Comparison of ENCODE assay signal across 8 mouse cellular contexts in genomic region chr2:181592231-181593041, GRCm38 (mm10). TPM values are rescaled to one million over a fixed set of nuclear protein-coding genes. Genes with fewer than 3 reads are reported as not detected.
DNase-seq lines count a peak whose midpoint lies in the region; ATAC-seq and TF ChIP-seq lines count a peak whose summit lies in the region.

Zfp512b (minus strand) TSS chr2:181592803.

- no peaks in the 10 kb centered on the region for H3K9me3 ChIP-seq in embryonic facial prominence, embryonic 12.5 days
- H3K9me3 ChIP-seq in heart, embryonic 10.5 days, result no peaks in the 10 kb centered on the region
- no peaks in the 10 kb centered on the region for H3K9me3 ChIP-seq in midbrain, postnatal 0 days (ENCODE audit: low read length)
- no peaks in the 10 kb centered on the region for H3K9me3 ChIP-seq in stomach, postnatal 0 days (ENCODE audit: control insufficient read depth, low read length)

- no peak for TF ChIP-seq CTCF in liver, adult 2 months (IDR thresholded peaks at IDR 0.05; ENCODE audit: low read depth, low read length)
- no peak for TF ChIP-seq CTCF in midbrain, postnatal 0 days (IDR thresholded peaks at IDR 0.05)
- peak; percentile 22; the same call in 1 of the 2 replicates for TF ChIP-seq CTCF in stomach, postnatal 0 days (IDR thresholded peaks at IDR 0.05; ENCODE audit: low read depth)

- DNase-seq in A20 (ENCODE audit: low read depth, low spot score), result peak; percentile 84
- peak; percentile 58 for DNase-seq in adrenal gland, adult 8-10 months
- DNase-seq in heart, embryonic 10.5 days (ENCODE audit: low spot score), result peak; percentile 86
- DNase-seq in kidney, adult 9 months, result peak; percentile 72
- no peak for DNase-seq in liver, adult 2 months (ENCODE audit: extremely low read depth, low read depth, low spot score)
- DNase-seq in midbrain, postnatal 0 days (ENCODE audit: low spot score), result peak; percentile 87
- peak; percentile 82 for DNase-seq in stomach, postnatal 0 days (ENCODE audit: low spot score)

- ATAC-seq in embryonic facial prominence, embryonic 12.5 days (ENCODE audit: insufficient number of reproducible peaks, insufficient read depth, low FRiP score, low TSS enrichment), result peak; percentile 76
- peak; percentile 76 for ATAC-seq in midbrain, postnatal 0 days (ENCODE audit: low FRiP score)
- ATAC-seq in stomach, postnatal 0 days (ENCODE audit: low FRiP score, low TSS enrichment), result peak; percentile 65

- WGBS in embryonic facial prominence, embryonic 12.5 days, result under 1% methylated on average over 91 of the region's 97 CpGs
- WGBS in heart, embryonic 10.5 days, result 1% methylated on average over 81 of the region's 97 CpGs
- 1% methylated on average over 81 of the region's 97 CpGs for WGBS in liver, adult 2 months
- WGBS in midbrain, postnatal 0 days, result 1% methylated on average over 44 of the region's 97 CpGs
- WGBS in stomach, postnatal 0 days, result under 1% methylated on average over 47 of the region's 97 CpGs

- TF ChIP-seq EP300 in stomach, postnatal 0 days (optimal IDR thresholded peaks at IDR 0.05), result no peak

- H3K27me3 ChIP-seq in embryonic facial prominence, embryonic 12.5 days, result 0 out of 2 replicates have a peak, but pooled peaks cover 3% of the 10 kb centered on the region
- no peaks in the 10 kb centered on the region for H3K27me3 ChIP-seq in heart, embryonic 10.5 days (ENCODE audit: insufficient read depth, poor library complexity, severe bottlenecking)
- no peaks in the 10 kb centered on the region for H3K27me3 ChIP-seq in liver, adult 2 months (ENCODE audit: control insufficient read depth, insufficient read depth, low read length)
- H3K27me3 ChIP-seq in midbrain, postnatal 0 days (ENCODE audit: insufficient read depth, low read length), result no peaks in the 10 kb centered on the region
- H3K27me3 ChIP-seq in stomach, postnatal 0 days (ENCODE audit: control insufficient read depth, insufficient read depth, low read length), result no peaks in the 10 kb centered on the region

- H3K36me3 ChIP-seq in embryonic facial prominence, embryonic 12.5 days, result peaks cover 32% of the 10 kb centered on the region
- H3K36me3 ChIP-seq in heart, embryonic 10.5 days, result peaks cover 34% of the 10 kb centered on the region
- no peaks in the 10 kb centered on the region; the same call in 1 of the 2 replicates for H3K36me3 ChIP-seq in liver, adult 2 months (ENCODE audit: control insufficient read depth, insufficient read depth, low read length)
- peaks cover 41% of the 10 kb centered on the region for H3K36me3 ChIP-seq in midbrain, postnatal 0 days (ENCODE audit: insufficient read depth, low read length)
- H3K36me3 ChIP-seq in stomach, postnatal 0 days (ENCODE audit: control insufficient read depth, insufficient read depth, low read length), result peaks cover 7% of the 10 kb centered on the region; the same call in 1 of the 2 replicates

- no peaks in the 10 kb centered on the region; the same call in 1 of the 2 replicates for H3K79me2 ChIP-seq in liver, adult 2 months (ENCODE audit: control insufficient read depth, insufficient read depth, low read length)

- H3K9ac ChIP-seq in embryonic facial prominence, embryonic 12.5 days, result peak within 1 kb of the TSS; percentile 94
- peak within 1 kb of the TSS; percentile 97 for H3K9ac ChIP-seq in liver, adult 2 months (ENCODE audit: low read depth, low read length)
- peak within 1 kb of the TSS; percentile 97 for H3K9ac ChIP-seq in midbrain, postnatal 0 days (replicated peaks; ENCODE audit: low read length, poor library complexity, severe bottlenecking)
- peak within 1 kb of the TSS; percentile 96 for H3K9ac ChIP-seq in stomach, postnatal 0 days (ENCODE audit: low read length)

- peak within 1 kb of the TSS; percentile 84 for H3K27ac ChIP-seq in embryonic facial prominence, embryonic 12.5 days
- H3K27ac ChIP-seq in heart, embryonic 10.5 days, result peak within 1 kb of the TSS; percentile 96
- H3K27ac ChIP-seq in liver, adult 2 months (replicated peaks; ENCODE audit: insufficient read depth, low read depth, low read length), result peak within 1 kb of the TSS; percentile 43
- H3K27ac ChIP-seq in midbrain, postnatal 0 days (ENCODE audit: low read depth, low read length), result peak within 1 kb of the TSS; percentile 91
- peak within 1 kb of the TSS; percentile 94 for H3K27ac ChIP-seq in stomach, postnatal 0 days (replicated peaks)

- peak within 1 kb of the TSS; percentile 97 for H3K4me3 ChIP-seq in embryonic facial prominence, embryonic 12.5 days
- H3K4me3 ChIP-seq in heart, embryonic 10.5 days, result peak within 1 kb of the TSS; percentile 96
- peak within 1 kb of the TSS; percentile 88 for H3K4me3 ChIP-seq in liver, adult 2 months (ENCODE audit: insufficient read depth, low read depth, low read length)
- H3K4me3 ChIP-seq in midbrain, postnatal 0 days (ENCODE audit: low read depth, low read length), result peak within 1 kb of the TSS; percentile 84
- peak within 1 kb of the TSS; percentile 87 for H3K4me3 ChIP-seq in stomach, postnatal 0 days (ENCODE audit: low read depth, low read length)

- TF ChIP-seq POLR2A in liver, adult 2 months (IDR thresholded peaks at IDR 0.05; ENCODE audit: extremely low read depth, insufficient read depth, low read length), result peak; percentile 57; the same call in 1 of the 2 replicates

- peak within 1 kb of the TSS; percentile 77 for H3K4me2 ChIP-seq in embryonic facial prominence, embryonic 12.5 days (replicated peaks)
- H3K4me2 ChIP-seq in midbrain, postnatal 0 days (ENCODE audit: low read depth, low read length, poor library complexity, severe bottlenecking), result peak within 1 kb of the TSS; percentile 69
- H3K4me2 ChIP-seq in stomach, postnatal 0 days (replicated peaks; ENCODE audit: low read depth), result peak within 1 kb of the TSS; percentile 79

- H3K4me1 ChIP-seq in embryonic facial prominence, embryonic 12.5 days, result peaks cover 18% of the 10 kb centered on the region
- peaks cover 27% of the 10 kb centered on the region for H3K4me1 ChIP-seq in heart, embryonic 10.5 days
- H3K4me1 ChIP-seq in liver, adult 2 months (ENCODE audit: control insufficient read depth, insufficient read depth, low read length), result peaks cover 4% of the 10 kb centered on the region; the same call in 1 of the 2 replicates
- H3K4me1 ChIP-seq in midbrain, postnatal 0 days (ENCODE audit: insufficient read depth, low read length), result peaks cover 12% of the 10 kb centered on the region
- 0 out of 2 replicates have a peak, but pooled peaks cover 2% of the 10 kb centered on the region for H3K4me1 ChIP-seq in stomach, postnatal 0 days (replicated peaks; ENCODE audit: control insufficient read depth, insufficient read depth)

RNA-seq across cellular contexts. Expression of gene Zfp512b, which starts in this region (rescaled TPM):
- total RNA-seq in adrenal gland, adult 8-10 months (2022), result 100 to 1,000 TPM in 2 of 4 experiments, 10 to 100 TPM in 2; 52.3 to 113 (median 89.3) TPM
- 95.3 and 101 TPM in 2 replicates for polyA plus RNA-seq in embryonic facial prominence, embryonic 12.5 days (2016; fragmentation: Nextera tagmentation; extraction: Ambion mirVana)
- 36.0 and 37.0 TPM in 2 replicates for polyA plus RNA-seq in heart, embryonic 10.5 days (2016; fragmentation: Nextera tagmentation; extraction: Ambion mirVana)
- 9.5 and 15.1 TPM in 2 replicates for total RNA-seq in liver, adult 2 months (2014; rRNA removed)
- 16.9 and 28.0 TPM in 2 replicates for polyA plus RNA-seq in liver, adult 2 months (2012; rRNA removed)
- total RNA-seq in midbrain, postnatal 0 days (2014; rRNA removed), result 60.0 and 85.1 TPM in 2 replicates
- polyA plus RNA-seq in midbrain, postnatal 0 days (2015; fragmentation: Nextera tagmentation; extraction: Ambion mirVana), result 81.1 and 99.7 TPM in 2 replicates
- polyA plus RNA-seq in stomach, postnatal 0 days (2015; fragmentation: Nextera tagmentation; extraction: Ambion mirVana), result 15.9 and 18.3 TPM in 2 replicates

Comparison
In these comparisons a context has a peak if more than half of its experiments do, and no peak if none do; other contexts are left out.
1. H3K27ac ChIP-seq: peak in every context shown above with its lines; median percentile 96 in heart, embryonic 10.5 days; 94 in stomach, postnatal 0 days; 91 in midbrain, postnatal 0 days; 84 in embryonic facial prominence, embryonic 12.5 days; 43 in liver, adult 2 months.